Mouse (Mus musculus) neural tube, embryonic 13.5 days (tissue): ENCODE data around the gene Flrt1. TPM values are rescaled to one million over a fixed set of nuclear protein-coding genes. Genes with fewer than 3 reads are reported as not detected.

Experiments
- polyA plus RNA-seq: library from polyadenylated mRNA; unstranded; fragments of >200 nt; fragmentation: Nextera tagmentation; extraction: Ambion mirVana; gene quantifications from 2 replicates; pipeline ENCODE4 v1.2.1, GENCODE M21; 2015

The Flrt1 gene
- polyA plus RNA-seq, 1 experiment from 2014 or later = 9.6 TPM

Other genes starting within 250 kb of the Flrt1 start
- gene Ccdc88b, start 247.5 kb downstream of the Flrt1 start, polyA plus RNA-seq = 0.54 and 1.3 TPM in 2 replicates
- gene Trmt112, start 196.0 kb downstream of the Flrt1 start, polyA plus RNA-seq = 117 and 159 TPM in 2 replicates
- gene Prdx5, start 195.6 kb downstream of the Flrt1 start, polyA plus RNA-seq = 294 and 302 TPM in 2 replicates
- gene Esrra, start 183.9 kb downstream of the Flrt1 start, polyA plus RNA-seq = 15.5 and 16.9 TPM in 2 replicates
- gene Catsperz, start 180.3 kb downstream of the Flrt1 start, polyA plus RNA-seq = 3.0 and 7.9 TPM in 2 replicates
- gene Kcnk4, start 171.2 kb downstream of the Flrt1 start, polyA plus RNA-seq = 3.4 and 5.2 TPM in 2 replicates
- gene Bad, start 163.9 kb downstream of the Flrt1 start, polyA plus RNA-seq = 90.4 and 95.1 TPM in 2 replicates
- gene Gpr137, start 163.2 kb downstream of the Flrt1 start, polyA plus RNA-seq = 50.6 and 57.0 TPM in 2 replicates
- 191 and 211 TPM in 2 replicates for gene Ppp1r14b, start 130.8 kb downstream of the Flrt1 start, polyA plus RNA-seq
- 23.8 and 27.3 TPM in 2 replicates for gene Plcb3, start 129.3 kb downstream of the Flrt1 start, polyA plus RNA-seq
- gene Fkbp2, start 125.2 kb downstream of the Flrt1 start, polyA plus RNA-seq = 104 and 120 TPM in 2 replicates
- 37.2 and 39.3 TPM in 2 replicates for gene Vegfb, start 118.1 kb downstream of the Flrt1 start, polyA plus RNA-seq
- gene Dnajc4, start 113.2 kb downstream of the Flrt1 start, polyA plus RNA-seq = 21.5 and 23.0 TPM in 2 replicates
- 22.6 and 25.8 TPM in 2 replicates for gene Nudt22, start 109.6 kb downstream of the Flrt1 start, polyA plus RNA-seq
- gene Trpt1, start 109.6 kb downstream of the Flrt1 start, polyA plus RNA-seq = 14.9 and 18.2 TPM in 2 replicates
- 4.4 and 4.9 TPM in 2 replicates for gene Fermt3, start 86.3 kb downstream of the Flrt1 start, polyA plus RNA-seq
- 244 and 248 TPM in 2 replicates for gene Stip1, start 65.8 kb downstream of the Flrt1 start, polyA plus RNA-seq
- gene Macrod1, start 48.9 kb downstream of the Flrt1 start, polyA plus RNA-seq = 4.4 and 5.2 TPM in 2 replicates
- 227 and 243 TPM in 2 replicates for gene Otub1, start 100.6 kb upstream of the Flrt1 start, polyA plus RNA-seq
- 918 and 1,011 TPM in 2 replicates for gene Cox8a, start 111.9 kb upstream of the Flrt1 start, polyA plus RNA-seq
- gene Naa40, start 135.5 kb upstream of the Flrt1 start, polyA plus RNA-seq = 58.1 TPM in 2 replicates
- 31.0 and 31.1 TPM in 2 replicates for gene Rcor2, start 161.6 kb upstream of the Flrt1 start, polyA plus RNA-seq
- gene Mark2, start 236.1 kb upstream of the Flrt1 start, polyA plus RNA-seq = 45.3 and 48.0 TPM in 2 replicates